Mouse (Mus musculus) WW6 (cell line): ENCODE measurements around the gene Shank1.
"Not testable (repeated sequence)": the region's sequence is repeated elsewhere in the genome, so short reads cannot be mapped to it uniquely, and the experiment has no call there.

ENCODE experiments used
- DNase-seq: peaks from one replicate; pipeline ENCODE4 v3.0.0-alpha.2; 2013; ENCODE audit warnings: low read depth, low spot score

The Shank1 gene

GRCm38 (mm10) chr7:44309475-44310284, at the start of gene Shank1:
Gene Shank1 (plus strand): TSS chr7:44310253.
- DNase-seq, result no peak

GRCm38 (mm10) chr7:44260410-44260809, 49.6 kb upstream of the Shank1 start:
- no peak for DNase-seq

GRCm38 (mm10) chr7:44261147-44261546, 48.9 kb upstream of the Shank1 start, which contains the start of gene Gm15517:
Gene Gm15517 (plus strand): TSS chr7:44261447.
- no peak for DNase-seq

- DNase-seq, result peak; percentile 89
These were observed 47.0 kb upstream of the Shank1 start for GRCm38 (mm10) chr7:44262791-44263643.

- no peak for DNase-seq
These were observed 41.9 kb upstream of the Shank1 start for GRCm38 (mm10) chr7:44268117-44268516.

- no peak for DNase-seq
These were observed 40.7 kb upstream of the Shank1 start for GRCm38 (mm10) chr7:44269397-44269796.

- no peak for DNase-seq
These were observed 38.7 kb upstream of the Shank1 start for GRCm38 (mm10) chr7:44271309-44271708.

- DNase-seq, result no peak
These were observed 37.5 kb upstream of the Shank1 start for GRCm38 (mm10) chr7:44272546-44272945.

GRCm38 (mm10) chr7:44273446-44273845, 36.6 kb upstream of the Shank1 start:
- no peak for DNase-seq

GRCm38 (mm10) chr7:44274096-44274495, 36.0 kb upstream of the Shank1 start:
- no peak for DNase-seq

GRCm38 (mm10) chr7:44275546-44275945, 34.5 kb upstream of the Shank1 start:
- DNase-seq, result no peak

GRCm38 (mm10) chr7:44276461-44277249, 33.4 kb upstream of the Shank1 start:
- DNase-seq, result no peak

- DNase-seq, result no peak
These were observed 32.8 kb upstream of the Shank1 start for GRCm38 (mm10) chr7:44277250-44277622.

- no peak for DNase-seq
These were observed 29.1 kb upstream of the Shank1 start for GRCm38 (mm10) chr7:44280959-44281358.

GRCm38 (mm10) chr7:44281586-44281985, 28.5 kb upstream of the Shank1 start:
- no peak for DNase-seq

- no peak for DNase-seq
These were observed 22.3 kb upstream of the Shank1 start for GRCm38 (mm10) chr7:44287760-44288159.

- no peak for DNase-seq
These were observed 19.1 kb upstream of the Shank1 start for GRCm38 (mm10) chr7:44290986-44291385.

- no peak for DNase-seq
These were observed 18.6 kb upstream of the Shank1 start for GRCm38 (mm10) chr7:44291418-44291817.

GRCm38 (mm10) chr7:44297501-44297900, 12.6 kb upstream of the Shank1 start:
- not testable (repeated sequence) for DNase-seq

GRCm38 (mm10) chr7:44303346-44304340, 6.4 kb upstream of the Shank1 start:
- DNase-seq, result no peak

GRCm38 (mm10) chr7:44304463-44304774, 5.6 kb upstream of the Shank1 start:
- DNase-seq, result no peak
